Comparison of ENCODE assay signal across 13 mouse cellular contexts in genomic region chr17:48418781-48419180, GRCm38 (mm10). TPM values are rescaled to one million over a fixed set of nuclear protein-coding genes. Genes with fewer than 3 reads are reported as not detected.
DNase-seq lines count a peak whose midpoint lies in the region; ATAC-seq and TF ChIP-seq lines count a peak whose summit lies in the region.
"Had no signal": no experiment of that assay in that cellular context is flagged by ENCODE, and none has a peak within 500 bp of the region (broad histone marks: within the 10 kb centered on the region; RNA-seq: fewer than 3 reads in every experiment).

No protein-coding gene starts in this region.

- peaks cover 23% of the 10 kb centered on the region for H3K4me1 ChIP-seq in kidney, adult 2 months (ENCODE audit: control insufficient read depth, insufficient read depth, low read length)
- H3K4me1 ChIP-seq in bone marrow, adult 2 months (ENCODE audit: control insufficient read depth, insufficient read depth, low read length) = no peaks in the 10 kb centered on the region; the same call in 1 of the 2 replicates
- H3K4me1 ChIP-seq in liver, embryonic 14.5 days (replicated peaks; ENCODE audit: control insufficient read depth in 2 of 2, insufficient read depth in 2 of 2, low read length in 1 of 2) = peaks cover 12 to 26% of the 10 kb centered on the region in 2 experiments
- H3K4me1 ChIP-seq in forebrain, embryonic 10.5 days = 0 out of 2 replicates have a peak, but pooled peaks cover 4% of the 10 kb centered on the region
- H3K4me1 ChIP-seq: neural tube, embryonic 12.5 days had no signal

- 0 out of 2 replicates have a peak, but pooled peaks have one; percentile 7 for ATAC-seq in common myeloid progenitor, adult 5-6 weeks (replicated peaks; ENCODE audit: low read depth, poor library complexity, severe bottlenecking)
- no peak for ATAC-seq in liver, embryonic 14.5 days (ENCODE audit: insufficient read depth)

- TF ChIP-seq POLR2A in kidney, adult 2 months (IDR thresholded peaks at IDR 0.05; ENCODE audit: low read depth, low read length) = no peak
- no peak for TF ChIP-seq POLR2A in bone marrow, adult 2 months (IDR thresholded peaks at IDR 0.05; ENCODE audit: borderline replicate concordance, control insufficient read depth, low read depth, low read length)

- TF ChIP-seq EP300 in liver, embryonic 14.5 days (IDR thresholded peaks at IDR 0.05; ENCODE audit: low read depth) = no peak

- no peaks in the 10 kb centered on the region for H3K27me3 ChIP-seq in kidney, adult 2 months (replicated peaks; ENCODE audit: control insufficient read depth, insufficient read depth, low read length)
- H3K27me3 ChIP-seq in liver, embryonic 14.5 days (ENCODE audit: control insufficient read depth, insufficient read depth, low read length) = no peaks in the 10 kb centered on the region
- no peaks in the 10 kb centered on the region for H3K27me3 ChIP-seq in forebrain, embryonic 10.5 days (ENCODE audit: poor library complexity, severe bottlenecking)
- H3K27me3 ChIP-seq: neural tube, embryonic 12.5 days had no signal

- H3K27ac ChIP-seq in kidney, adult 2 months (ENCODE audit: insufficient read depth, low read depth, low read length) = peak overlapping the region; percentile 69; the same call in 1 of the 2 replicates
- peak overlapping the region; percentile 37; the same call in 1 of the 2 replicates for H3K27ac ChIP-seq in bone marrow, adult 2 months (ENCODE audit: control insufficient read depth, insufficient read depth, low read depth, low read length, poor library complexity)
- no peak overlapping the region for H3K27ac ChIP-seq in liver, embryonic 14.5 days
- no peak overlapping the region for H3K27ac ChIP-seq in forebrain, embryonic 10.5 days
- H3K27ac ChIP-seq: hindbrain, embryonic 14.5 days; neural tube, embryonic 12.5 days had no signal

- WGBS in kidney, adult 2 months = 33% methylated on average over 1 of the region's 1 CpGs
- whole genome bisulfite sequencing in bone marrow, adult 2 months = 44% methylated on average over 1 of the region's 1 CpGs
- WGBS in liver, embryonic 14.5 days (ENCODE audit: insufficient replicate concordance) = 45% methylated on average over 1 of the region's 1 CpGs
- 90% methylated on average over 1 of the region's 1 CpGs for WGBS in forebrain, embryonic 10.5 days

- no peak overlapping the region for H3K4me3 ChIP-seq in kidney, adult 2 months (ENCODE audit: insufficient read depth, low read depth, low read length)
- H3K4me3 ChIP-seq in bone marrow, adult 2 months (replicated peaks; ENCODE audit: control insufficient read depth, low read depth, low read length) = no peak overlapping the region
- H3K4me3 ChIP-seq in liver, embryonic 14.5 days (ENCODE audit: insufficient read depth in 1 of 2, low read depth in 2 of 2, low read length in 2 of 2) = no peak overlapping the region
- no peak overlapping the region for H3K4me3 ChIP-seq in forebrain, embryonic 10.5 days
- H3K4me3 ChIP-seq: neural tube, embryonic 12.5 days had no signal

- peaks cover 1% of the 10 kb centered on the region; the same call in 1 of the 2 replicates for H3K36me3 ChIP-seq in kidney, adult 2 months (ENCODE audit: control insufficient read depth, insufficient read depth, low read length)
- H3K36me3 ChIP-seq in liver, embryonic 14.5 days (replicated peaks; ENCODE audit: control insufficient read depth, insufficient read depth, low read depth) = peaks cover 34% of the 10 kb centered on the region
- H3K36me3 ChIP-seq in forebrain, embryonic 10.5 days (replicated peaks) = peaks cover 59% of the 10 kb centered on the region

- no peak for DNase-seq in kidney, adult 2 months
- no peak for DNase-seq in kidney, postnatal 36 days
- no peak for DNase-seq in liver, embryonic 14.5 days (ENCODE audit: low read depth in 3 of 3, low spot score in 3 of 3)
- DNase-seq in forebrain, embryonic 10.5 days (ENCODE audit: extremely low spot score, low spot score) = no peak
- no peak for DNase-seq in adrenal gland, postnatal 14 days
- DNase-seq: adrenal gland, postnatal 25 days; cerebellum, adult 11 months; embryo, embryonic 11 days; midbrain, embryonic 14.5 days had no signal

- TF ChIP-seq CTCF in kidney, adult 2 months (conservative IDR thresholded peaks at IDR 0.05; ENCODE audit: insufficient read depth, insufficient read length, low read depth, low read length) = no peak
- TF ChIP-seq CTCF in bone marrow, adult 2 months (IDR thresholded peaks at IDR 0.05; ENCODE audit: control insufficient read depth, insufficient read depth, low read length) = no peak
- no peak for TF ChIP-seq CTCF in liver, embryonic 14.5 days (IDR thresholded peaks at IDR 0.05; ENCODE audit: low read depth)

- H3K9ac ChIP-seq in liver, embryonic 14.5 days (replicated peaks) = peak overlapping the region; percentile 47
- H3K9ac ChIP-seq: hindbrain, embryonic 14.5 days; neural tube, embryonic 12.5 days had no signal

- H3K9me3 ChIP-seq in liver, embryonic 14.5 days (ENCODE audit: control insufficient read depth, low read length) = no peaks in the 10 kb centered on the region
- no peaks in the 10 kb centered on the region for H3K9me3 ChIP-seq in forebrain, embryonic 10.5 days
- H3K9me3 ChIP-seq: neural tube, embryonic 12.5 days had no signal

- H3K4me2 ChIP-seq in liver, embryonic 14.5 days (ENCODE audit: low read depth) = peak overlapping the region; percentile 59
- H3K4me2 ChIP-seq: hindbrain, embryonic 14.5 days; neural tube, embryonic 12.5 days had no signal

RNA-seq across cellular contexts. Expression of gene Oard1, which starts 9.0 kb away (rescaled TPM):
- polyA plus RNA-seq in kidney, adult 2 months (2012; rRNA removed) = 18.2 and 25.8 TPM in 2 replicates
- polyA plus RNA-seq in bone marrow, adult 2 months (2011; ENCODE audit: insufficient read depth, insufficient read length, low replicate concordance, missing spikeins) = 36.6 and 44.1 TPM in 2 replicates
- 58.8 and 59.1 TPM in 2 replicates for total RNA-seq in common myeloid progenitor, adult 5-6 weeks (2017)
- polyA plus RNA-seq in liver, embryonic 14.5 days (2012; rRNA removed) = 16.6 and 28.2 TPM in 2 replicates
- polyA plus RNA-seq in liver, embryonic 14.5 days (2014; fragmentation: Nextera tagmentation; extraction: Ambion mirVana) = 51.1 and 52.4 TPM in 2 replicates
- 107 TPM in 2 replicates for polyA plus RNA-seq in forebrain, embryonic 10.5 days (2016; fragmentation: Nextera tagmentation; extraction: Ambion mirVana)
- 18.7 and 22.9 TPM in 2 replicates for total RNA-seq in adrenal gland, postnatal 14 days (2021)

RNA-seq across cellular contexts. Expression of gene Nfya, which starts 9.1 kb away (rescaled TPM):
- polyA plus RNA-seq in kidney, adult 2 months (2012; rRNA removed) = 45.8 and 46.2 TPM in 2 replicates
- polyA plus RNA-seq in bone marrow, adult 2 months (2011; ENCODE audit: insufficient read depth, insufficient read length, low replicate concordance, missing spikeins) = 24.2 and 28.6 TPM in 2 replicates
- total RNA-seq in common myeloid progenitor, adult 5-6 weeks (2017) = 77.6 and 92.6 TPM in 2 replicates
- polyA plus RNA-seq in liver, embryonic 14.5 days (2012; rRNA removed) = 31.6 and 32.7 TPM in 2 replicates
- 6.9 and 8.2 TPM in 2 replicates for polyA plus RNA-seq in liver, embryonic 14.5 days (2014; fragmentation: Nextera tagmentation; extraction: Ambion mirVana)
- polyA plus RNA-seq in forebrain, embryonic 10.5 days (2016; fragmentation: Nextera tagmentation; extraction: Ambion mirVana) = 18.7 and 19.0 TPM in 2 replicates
- total RNA-seq in adrenal gland, postnatal 14 days (2021) = 33.1 and 35.8 TPM in 2 replicates

RNA-seq across cellular contexts. Expression of gene Apobec2, which starts 13.9 kb away (rescaled TPM):
- 2.0 and 6.0 TPM in 2 replicates for polyA plus RNA-seq in kidney, adult 2 months (2012; rRNA removed)
- 0.92 TPM in 1 of 2 replicates, not detected in the other for polyA plus RNA-seq in bone marrow, adult 2 months (2011; ENCODE audit: insufficient read depth, insufficient read length, low replicate concordance, missing spikeins)
- 0.05 and 1.4 TPM in 2 replicates for total RNA-seq in common myeloid progenitor, adult 5-6 weeks (2017)
- polyA plus RNA-seq in liver, embryonic 14.5 days (2012; rRNA removed) = 0.12 and 0.27 TPM in 2 replicates
- polyA plus RNA-seq in liver, embryonic 14.5 days (2014; fragmentation: Nextera tagmentation; extraction: Ambion mirVana) = 0.36 and 0.48 TPM in 2 replicates
- 0.64 and 0.78 TPM in 2 replicates for polyA plus RNA-seq in forebrain, embryonic 10.5 days (2016; fragmentation: Nextera tagmentation; extraction: Ambion mirVana)
- total RNA-seq in adrenal gland, postnatal 14 days (2021) = 2.3 and 3.0 TPM in 2 replicates

RNA-seq across cellular contexts. Expression of gene Tspo2, which starts 32.5 kb away (rescaled TPM):
- 0.41 and 0.53 TPM in 2 replicates for polyA plus RNA-seq in kidney, adult 2 months (2012; rRNA removed)
- polyA plus RNA-seq in bone marrow, adult 2 months (2011; ENCODE audit: insufficient read depth, insufficient read length, low replicate concordance, missing spikeins) = 307 and 314 TPM in 2 replicates
- 28.4 and 29.1 TPM in 2 replicates for total RNA-seq in common myeloid progenitor, adult 5-6 weeks (2017)
- polyA plus RNA-seq in liver, embryonic 14.5 days (2012; rRNA removed) = 169 and 210 TPM in 2 replicates
- 168 and 176 TPM in 2 replicates for polyA plus RNA-seq in liver, embryonic 14.5 days (2014; fragmentation: Nextera tagmentation; extraction: Ambion mirVana)
- not detected in 2 replicates for polyA plus RNA-seq in forebrain, embryonic 10.5 days (2016; fragmentation: Nextera tagmentation; extraction: Ambion mirVana)
- 1.9 and 4.6 TPM in 2 replicates for total RNA-seq in adrenal gland, postnatal 14 days (2021)
- total RNA-seq: adrenal gland, postnatal 25 days had no signal

RNA-seq across cellular contexts. Expression of gene Unc5cl, which starts 35.9 kb away (rescaled TPM):
- 0.26 and 0.58 TPM in 2 replicates for polyA plus RNA-seq in kidney, adult 2 months (2012; rRNA removed)
- 4.3 and 4.7 TPM in 2 replicates for polyA plus RNA-seq in bone marrow, adult 2 months (2011; ENCODE audit: insufficient read depth, insufficient read length, low replicate concordance, missing spikeins)
- total RNA-seq in common myeloid progenitor, adult 5-6 weeks (2017) = 2.1 and 2.2 TPM in 2 replicates
- polyA plus RNA-seq in liver, embryonic 14.5 days (2012; rRNA removed) = 4.8 and 5.8 TPM in 2 replicates
- polyA plus RNA-seq in liver, embryonic 14.5 days (2014; fragmentation: Nextera tagmentation; extraction: Ambion mirVana) = 3.0 and 4.2 TPM in 2 replicates
- polyA plus RNA-seq in forebrain, embryonic 10.5 days (2016; fragmentation: Nextera tagmentation; extraction: Ambion mirVana) = 0.07 and 0.27 TPM in 2 replicates
- total RNA-seq in adrenal gland, postnatal 14 days (2021) = 0.11 and 0.56 TPM in 2 replicates
- total RNA-seq: adrenal gland, postnatal 25 days had no signal
- polyA plus RNA-seq: neural tube, embryonic 12.5 days had no signal

Comparison
In these comparisons a context has a peak if more than half of its experiments do, and no peak if none do; other contexts are left out.
1. H3K27ac ChIP-seq: peak in kidney, adult 2 months (single experiment) and bone marrow, adult 2 months (single experiment); none in liver, embryonic 14.5 days (single experiment) and forebrain, embryonic 10.5 days (single experiment).